21 mouse cellular contexts compared by ENCODE assay signal in the genomic region with DNA sequence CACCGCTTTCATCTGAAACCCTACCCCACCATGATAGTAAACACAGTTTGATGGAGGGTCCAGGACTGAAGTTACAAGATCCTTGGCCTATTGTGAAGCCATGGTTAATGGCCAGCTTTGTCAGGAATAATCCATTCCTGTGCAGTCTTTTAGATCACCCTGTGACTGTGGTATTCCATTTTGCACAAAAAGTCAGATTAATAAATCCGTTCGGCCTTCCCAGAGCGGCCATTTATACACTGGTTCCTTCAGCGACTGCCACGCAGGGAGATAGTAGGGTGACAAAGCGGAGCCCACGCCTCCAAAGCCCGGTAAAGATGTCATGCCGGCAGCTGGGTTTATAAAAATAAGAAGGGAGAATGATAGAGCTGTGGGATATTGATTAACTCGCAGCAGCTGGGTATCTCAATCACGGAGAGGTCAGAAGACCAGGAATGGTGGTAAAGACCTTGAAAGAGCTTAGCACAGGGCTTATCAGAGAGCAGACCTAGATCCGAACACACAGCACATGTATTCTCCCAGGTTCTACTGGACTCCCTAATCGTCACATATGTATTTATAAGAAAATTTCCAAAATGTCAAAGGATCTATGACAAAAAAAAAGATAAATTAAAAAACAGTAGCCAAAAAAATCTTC.
DNase-seq lines count a peak whose midpoint lies in the region; ATAC-seq lines count a peak whose summit lies in the region.
"Had no signal": no experiment of that assay in that cellular context is flagged by ENCODE, and none has a peak within 500 bp of the region (broad histone marks: within the 10 kb centered on the region; RNA-seq: fewer than 3 reads in every experiment).

No protein-coding gene starts in this region.

- H3K9me3 ChIP-seq in neural tube, embryonic 15.5 days (replicated peaks): no peaks in the 10 kb centered on the region
- no peaks in the 10 kb centered on the region for H3K9me3 ChIP-seq in midbrain, embryonic 13.5 days
- H3K9me3 ChIP-seq: G1E; heart, embryonic 10.5 days; liver, embryonic 12.5 days; lung, embryonic 15.5 days had no signal

- no peak overlapping the region; the same call in 1 of the 2 replicates for H3K4me2 ChIP-seq in neural tube, embryonic 15.5 days
- H3K4me2 ChIP-seq in midbrain, embryonic 13.5 days (replicated peaks): peak overlapping the region; percentile 28
- H3K4me2 ChIP-seq: liver, embryonic 12.5 days; lung, embryonic 15.5 days had no signal

- WGBS in neural tube, embryonic 15.5 days: 34% methylated on average over 14 of the region's 14 CpGs
- 35% methylated on average over 14 of the region's 14 CpGs for WGBS in midbrain, embryonic 13.5 days

- no peak overlapping the region for H3K4me3 ChIP-seq in neural tube, embryonic 15.5 days (replicated peaks)
- H3K4me3 ChIP-seq in midbrain, embryonic 13.5 days (replicated peaks): no peak overlapping the region
- H3K4me3 ChIP-seq: erythroblast, embryonic 14.5 days; heart, embryonic 10.5 days; layer of hippocampus, adult 2 months; left cerebral cortex, adult 2 months; liver, embryonic 12.5 days; lung, embryonic 15.5 days; myocyte had no signal

- no peak overlapping the region for H3K27ac ChIP-seq in neural tube, embryonic 15.5 days (replicated peaks)
- H3K27ac ChIP-seq in midbrain, embryonic 13.5 days: no peak overlapping the region
- H3K27ac ChIP-seq: heart, embryonic 10.5 days; layer of hippocampus, adult 2 months; left cerebral cortex, adult 2 months; liver, embryonic 12.5 days; lung, embryonic 15.5 days had no signal

- H3K9ac ChIP-seq in neural tube, embryonic 15.5 days (replicated peaks): no peak overlapping the region
- no peak overlapping the region for H3K9ac ChIP-seq in midbrain, embryonic 13.5 days (replicated peaks)
- H3K9ac ChIP-seq: liver, embryonic 12.5 days; lung, embryonic 15.5 days had no signal

- peak; percentile 71 for DNase-seq in embryo, embryonic 10 days (ENCODE audit: low spot score)
- no peak for DNase-seq in embryo, embryonic 11 days
- peak; percentile 18 for DNase-seq in neural tube, embryonic 10.5 days (ENCODE audit: extremely low spot score, low spot score)
- no peak for DNase-seq in layer of hippocampus, adult 8-10 months (ENCODE audit: low spot score in 2 of 2)
- DNase-seq in thymus, postnatal 10 days (ENCODE audit: low spot score in 2 of 2): no peak
- no peak for DNase-seq in kidney, postnatal 10 days
- DNase-seq: cerebellum, postnatal 14 days; gastrocnemius, postnatal 25 days; heart, postnatal 10 days; thymus, postnatal 36 days had no signal

- H3K4me1 ChIP-seq in neural tube, embryonic 15.5 days: no peaks in the 10 kb centered on the region
- 0 out of 2 replicates have a peak, but pooled peaks cover 8% of the 10 kb centered on the region for H3K4me1 ChIP-seq in midbrain, embryonic 13.5 days (replicated peaks)
- H3K4me1 ChIP-seq: heart, embryonic 10.5 days; liver, embryonic 12.5 days had no signal

- no peak for ATAC-seq in neural tube, embryonic 15.5 days (ENCODE audit: low FRiP score)
- ATAC-seq in midbrain, embryonic 13.5 days: peak; percentile 83
- ATAC-seq: CD4-positive, CD25-positive, alpha-beta regulatory T cell, adult 4 months; liver, embryonic 12.5 days had no signal

- H3K27me3 ChIP-seq in neural tube, embryonic 15.5 days (replicated peaks): no peaks in the 10 kb centered on the region
- peaks cover 39% of the 10 kb centered on the region for H3K27me3 ChIP-seq in midbrain, embryonic 13.5 days
- H3K27me3 ChIP-seq: liver, embryonic 12.5 days; lung, embryonic 15.5 days had no signal

- H3K36me3 ChIP-seq in neural tube, embryonic 15.5 days: no peaks in the 10 kb centered on the region
- H3K36me3 ChIP-seq in midbrain, embryonic 13.5 days: no peaks in the 10 kb centered on the region
- H3K36me3 ChIP-seq: G1E; heart, embryonic 10.5 days; liver, embryonic 12.5 days; lung, embryonic 15.5 days had no signal

Comparison
In these comparisons a context has a peak if more than half of its experiments do, and no peak if none do; other contexts are left out.
1. DNase-seq: peak in embryo, embryonic 10 days (single experiment) and neural tube, embryonic 10.5 days (single experiment); none in embryo, embryonic 11 days (single experiment), layer of hippocampus, adult 8-10 months (0 of 2), thymus, postnatal 10 days (0 of 2) and kidney, postnatal 10 days (single experiment).